Mouse (Mus musculus) hindbrain, embryonic 10.5 days (tissue): ENCODE measurements around the gene Gm13057. TPM values are rescaled to one million over a fixed set of nuclear protein-coding genes. Genes with fewer than 3 reads are reported as not detected.
"Not testable (repeated sequence)": the region's sequence is repeated elsewhere in the genome, so short reads cannot be mapped to it uniquely, and the experiment has no call there.

ENCODE experiments used
- DNase-seq: peaks from one replicate; pipeline ENCODE4 v3.0.0-alpha.2; 2017; ENCODE audit warnings: low spot score
- H3K27ac ChIP-seq: fragments of 300-500 bp; sonication (generic); 2 replicates; pipeline ENCODE4 v1.5.1; 2016; ENCODE audit warnings: mild to moderate bottlenecking, moderate library complexity
- H3K27me3 ChIP-seq: fragments of 300-500 bp; sonication (generic); 2 replicates; pipeline ENCODE4 v1.6.1; 2016; ENCODE audit warnings: mild to moderate bottlenecking; ENCODE audit not compliant: poor library complexity, insufficient read depth, severe bottlenecking
- H3K36me3 ChIP-seq: fragments of 300-500 bp; sonication (generic); 2 replicates; pipeline ENCODE4 v1.6.1; 2016; ENCODE audit warnings: mild to moderate bottlenecking, moderate library complexity
- H3K4me1 ChIP-seq: fragments of 300-500 bp; sonication (generic); replicated peaks from 2 replicates; pipeline ENCODE4 v1.6.1; 2016; ENCODE audit warnings: mild to moderate bottlenecking
- H3K4me3 ChIP-seq: fragments of 300-500 bp; sonication (generic); 2 replicates; pipeline ENCODE4 v1.5.1; 2016; ENCODE audit warnings: mild to moderate bottlenecking, moderate library complexity
- H3K9me3 ChIP-seq: fragments of 300-500 bp; sonication (generic); 2 replicates; pipeline ENCODE4 v1.6.1; 2016; ENCODE audit warnings: mild to moderate bottlenecking, moderate library complexity
- WGBS: fragments of 180-500 bp; shearing (Covaris S2); methylation state at CpG from one replicate; pipeline ENCODE4 v1.1.7; 2016; 5-methylcytosine and 5-hydroxymethylcytosine counted together
- polyA plus RNA-seq: library from polyadenylated mRNA; unstranded; fragments of >200 nt; fragmentation: Nextera tagmentation; extraction: Ambion mirVana; gene quantifications from 2 replicates; pipeline ENCODE4 v1.2.1, GENCODE M21; 2016

Gm13057 gene
- polyA plus RNA-seq = not detected in 2 replicates

DNA sequence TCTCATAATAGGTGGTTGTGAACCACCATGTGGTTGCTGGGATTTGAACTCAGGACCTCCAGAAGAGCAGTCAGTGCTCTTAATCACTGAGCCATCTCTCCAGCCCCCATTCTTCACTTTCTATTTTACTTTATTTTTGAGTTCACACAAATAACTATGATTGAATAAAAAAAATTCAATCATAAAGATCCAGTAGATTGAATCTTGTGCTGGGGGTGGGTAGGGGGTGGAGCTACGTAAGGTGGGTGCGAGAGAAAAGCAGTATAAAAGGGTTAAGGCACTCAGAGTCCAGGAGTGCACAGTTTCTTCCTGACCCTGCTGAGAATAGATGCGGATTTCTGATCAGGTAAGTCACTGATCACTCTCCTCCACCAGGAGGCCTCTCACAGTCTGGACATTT is at the start of gene Gm13057, which contains the start of gene BC080695:
TSS of gene Gm13057 (plus strand) at position 310 of the 400 bp plus-strand sequence.
TSS of gene BC080695 (plus strand) at position 301 of the 400 bp plus-strand sequence.
- H3K36me3 ChIP-seq, H3K27ac ChIP-seq, H3K4me1 ChIP-seq, DNase-seq, H3K27me3 ChIP-seq, H3K9me3 ChIP-seq, H3K4me3 ChIP-seq: not testable (repeated sequence)
- WGBS = no CpG with 5 or more reads among the region's 3 CpGs

DNA sequence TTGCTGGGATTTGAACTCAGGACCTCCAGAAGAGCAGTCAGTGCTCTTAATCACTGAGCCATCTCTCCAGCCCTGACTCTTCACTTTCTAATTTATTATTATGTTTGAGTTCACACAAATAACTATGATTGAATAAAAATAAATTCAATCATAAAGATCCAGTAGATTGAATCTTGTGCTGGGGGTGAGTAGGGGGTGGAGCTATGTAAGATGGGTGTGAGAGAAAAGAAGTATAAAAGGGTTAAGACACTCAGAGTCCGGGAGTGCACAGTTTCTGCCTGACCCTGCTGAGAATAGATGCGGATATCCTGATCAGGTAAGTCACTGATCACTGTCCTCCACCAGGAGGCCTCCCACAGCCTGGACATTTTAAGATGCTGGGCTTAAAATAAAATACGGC is 40.5 kb upstream of the Gm13057 start, which contains the start of gene Gm13043:
TSS of gene Gm13043 (plus strand) at position 301 of the 400 bp plus-strand sequence.
- Histone ChIP-seq H3K27me3 (no peaks in the 10 kb centered on the region), H3K27ac (no peak within 1 kb of the TSS), H3K36me3 (no peaks in the 10 kb centered on the region), H3K9me3 (0 out of 2 replicates have a peak, but pooled peaks cover 3% of the 10 kb centered on the region), H3K4me1 (no peaks in the 10 kb centered on the region), H3K4me3 (no peak within 1 kb of the TSS)
- WGBS = 82% methylated on average over 3 of the region's 3 CpGs
- DNase-seq = no peak

DNA sequence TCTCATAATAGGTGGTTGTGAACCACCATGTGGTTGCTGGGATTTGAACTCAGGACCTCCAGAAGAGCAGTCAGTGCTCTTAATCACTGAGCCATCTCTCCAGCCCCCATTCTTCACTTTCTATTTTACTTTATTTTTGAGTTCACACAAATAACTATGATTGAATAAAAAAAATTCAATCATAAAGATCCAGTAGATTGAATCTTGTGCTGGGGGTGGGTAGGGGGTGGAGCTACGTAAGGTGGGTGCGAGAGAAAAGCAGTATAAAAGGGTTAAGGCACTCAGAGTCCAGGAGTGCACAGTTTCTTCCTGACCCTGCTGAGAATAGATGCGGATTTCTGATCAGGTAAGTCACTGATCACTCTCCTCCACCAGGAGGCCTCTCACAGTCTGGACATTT is 15.9 kb upstream of the Gm13057 start, which contains the start of gene Gm13040:
TSS of gene Gm13040 (plus strand) at position 301 of the 400 bp plus-strand sequence.
- not testable (repeated sequence) for H3K9me3 ChIP-seq, H3K4me1 ChIP-seq, H3K27me3 ChIP-seq, DNase-seq, H3K36me3 ChIP-seq, H3K4me3 ChIP-seq, H3K27ac ChIP-seq
- WGBS = no CpG with 5 or more reads among the region's 3 CpGs

Other genes with a start within 250 kb of the Gm13057 start
- 0.14 and 0.18 TPM in 2 replicates for gene Lrrc38, start 202.0 kb upstream of the Gm13057 start, polyA plus RNA-seq
- not detected in 2 replicates for gene Pramel1, start 157.3 kb upstream of the Gm13057 start, polyA plus RNA-seq
- gene Pramef8, start 139.3 kb upstream of the Gm13057 start, polyA plus RNA-seq = 18.2 and 21.9 TPM in 2 replicates
- not detected in 2 replicates for gene Oog4, start 101.4 kb upstream of the Gm13057 start, polyA plus RNA-seq
- gene Gm13043, start 40.4 kb upstream of the Gm13057 start, polyA plus RNA-seq = not detected in 2 replicates
- gene Gm13040, start 15.8 kb upstream of the Gm13057 start, polyA plus RNA-seq = not detected in 2 replicates
- not detected in 2 replicates for gene BC080695, start within 50 bp of the Gm13057 start, polyA plus RNA-seq
- gene Gm13083, start 63.3 kb downstream of the Gm13057 start, polyA plus RNA-seq = not detected in 2 replicates
- not detected in 2 replicates for gene Gm13088, start 105.5 kb downstream of the Gm13057 start, polyA plus RNA-seq
- not detected in 2 replicates for gene Gm13089, start 151.0 kb downstream of the Gm13057 start, polyA plus RNA-seq
- not detected in 2 replicates for gene Gm13078, start 167.7 kb downstream of the Gm13057 start, polyA plus RNA-seq
- not detected in 2 replicates for gene Gm13023, start 237.6 kb downstream of the Gm13057 start, polyA plus RNA-seq